Mouse (Mus musculus) brain, embryonic 14.5 days (tissue): ENCODE results near the gene Ccm2.

ENCODE experiments used
- CTCF ChIP-seq: fragments of 200-500 bp; IDR thresholded peaks from 2 replicates; pipeline ENCODE4 v1.5.1; 2012; ENCODE audit warnings: inconsistent platforms, mild to moderate bottlenecking, moderate library complexity, borderline replicate concordance; ENCODE audit not compliant: insufficient read depth, insufficient read length; ENCODE audit errors: extremely low read depth
- POLR2A ChIP-seq: fragments of 200-500 bp; IDR thresholded peaks from 2 replicates; pipeline ENCODE4 v1.6.1; 2012; ENCODE audit warnings: mild to moderate bottlenecking, inconsistent platforms, borderline replicate concordance; ENCODE audit not compliant: poor library complexity, insufficient read depth, insufficient read length, severe bottlenecking; ENCODE audit errors: extremely low read depth

DNA sequence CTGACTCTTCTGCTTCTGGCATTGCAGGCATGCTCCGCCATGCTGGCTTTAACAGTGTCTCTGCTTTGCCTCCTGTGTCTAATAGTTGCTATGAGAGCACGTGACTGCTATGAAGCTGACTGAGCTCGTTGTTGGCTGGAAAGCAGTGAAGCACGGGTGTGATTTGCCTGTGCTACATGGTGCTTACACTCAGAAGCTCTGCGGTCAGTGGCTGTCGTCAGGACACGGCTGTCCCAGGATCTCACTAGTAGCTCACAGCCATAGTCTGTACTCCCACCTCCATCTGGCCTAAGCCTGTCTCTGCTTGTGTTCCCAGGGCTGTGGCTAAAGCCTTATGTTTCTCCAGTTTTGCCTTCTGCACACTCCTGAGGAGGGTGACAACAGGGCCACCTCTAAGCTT is 41.6 kb downstream of the Ccm2 start:
- no peak for TF ChIP-seq CTCF
- TF ChIP-seq POLR2A: no peak
